Mouse (Mus musculus) lung, postnatal 36 days (tissue): ENCODE measurements around the gene Cmas.

Source experiments
- DNase-seq: peaks from one replicate; pipeline ENCODE4 v3.0.0; 2022; ENCODE audit warnings: mixed read lengths

Cmas gene

DNA sequence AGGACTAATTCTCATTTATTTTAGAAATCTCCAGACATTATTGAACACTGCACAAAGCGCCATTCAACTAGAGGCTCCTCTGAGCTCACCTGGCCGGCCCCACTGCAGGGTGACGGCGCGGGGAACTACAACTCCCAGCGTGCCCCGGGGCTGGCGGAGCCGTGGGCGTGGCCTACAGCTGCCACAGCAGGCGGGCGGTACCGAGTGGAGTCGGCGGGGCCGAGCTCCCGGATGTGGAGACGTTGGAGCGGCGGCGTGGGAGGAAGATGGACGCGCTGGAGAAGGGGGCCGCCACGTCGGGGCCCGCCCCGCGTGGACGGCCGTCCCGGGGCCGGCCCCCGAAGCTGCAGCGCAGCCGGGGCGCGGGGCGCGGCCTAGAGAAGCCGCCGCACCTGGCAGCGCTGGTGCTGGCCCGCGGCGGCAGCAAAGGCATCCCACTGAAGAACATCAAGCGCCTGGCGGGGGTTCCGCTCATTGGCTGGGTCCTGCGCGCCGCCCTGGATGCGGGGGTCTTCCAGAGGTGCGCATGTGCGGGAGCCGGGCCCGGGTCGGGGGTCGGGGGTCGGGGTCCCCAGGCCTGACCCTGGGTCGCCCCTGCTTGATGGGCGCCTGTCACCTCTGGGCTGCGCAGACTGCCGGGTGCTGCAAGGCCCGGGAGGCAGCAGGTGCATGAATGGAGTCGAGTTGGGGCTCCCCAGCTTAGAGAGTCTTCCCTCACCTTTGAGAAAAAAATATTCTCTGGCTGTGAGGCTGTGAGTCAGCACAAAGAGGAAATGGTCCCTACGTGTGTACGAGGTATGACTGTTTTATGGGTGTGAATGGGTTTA lies at the start of gene Cmas:
Cmas (plus strand) TSS at position 180 of the 827 bp plus-strand sequence.
- peak; percentile 94 for DNase-seq

GRCm38 (mm10) chr6:142706688-142707087 lies 49.8 kb upstream of the Cmas start:
- no peak for DNase-seq

GRCm38 (mm10) chr6:142708369-142708768 lies 48.1 kb upstream of the Cmas start:
- no peak for DNase-seq

DNA sequence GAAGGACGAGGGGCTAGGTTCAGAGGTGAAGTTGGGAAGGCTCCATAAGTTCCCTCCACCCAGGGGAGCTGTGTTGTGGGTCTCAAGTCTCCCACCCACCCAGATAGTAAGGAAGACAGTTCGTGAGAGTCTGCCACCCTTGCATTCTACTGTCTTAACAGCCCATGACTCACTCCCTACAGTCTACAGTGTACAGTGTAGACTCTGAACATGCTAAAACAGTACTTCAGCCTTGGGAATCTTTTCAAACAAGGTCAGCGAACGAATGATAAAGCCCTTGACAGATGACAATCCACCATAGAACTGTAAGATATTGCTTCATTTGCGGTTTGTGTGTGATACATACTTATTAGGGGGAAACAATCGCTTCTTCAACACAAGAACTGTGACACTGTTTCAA lies 45.8 kb upstream of the Cmas start:
- DNase-seq: no peak

DNA sequence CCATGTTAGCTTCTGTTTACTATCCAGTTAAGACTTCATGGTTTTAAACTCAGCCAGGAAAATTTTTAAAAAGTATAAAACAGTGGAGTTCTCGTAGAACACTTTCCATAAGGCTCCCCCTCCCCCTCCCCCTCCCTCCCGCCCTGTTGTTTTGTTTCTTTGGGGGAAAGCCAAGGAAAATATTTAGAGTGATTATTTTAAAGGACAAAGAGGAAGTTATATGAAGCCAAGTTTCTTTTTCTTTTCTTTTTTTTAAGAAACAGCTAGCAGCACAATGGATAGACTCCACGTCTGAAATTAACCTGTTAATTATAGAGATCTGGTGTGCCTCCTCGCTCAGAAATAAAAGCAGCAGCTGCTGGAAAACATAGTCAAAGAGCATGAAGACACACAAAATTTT lies 45.4 kb upstream of the Cmas start:
- no peak for DNase-seq

- peak; percentile 49 for DNase-seq
Measured at GRCm38 (mm10) chr6:142715026-142715425, 41.5 kb upstream of the Cmas start.

DNA sequence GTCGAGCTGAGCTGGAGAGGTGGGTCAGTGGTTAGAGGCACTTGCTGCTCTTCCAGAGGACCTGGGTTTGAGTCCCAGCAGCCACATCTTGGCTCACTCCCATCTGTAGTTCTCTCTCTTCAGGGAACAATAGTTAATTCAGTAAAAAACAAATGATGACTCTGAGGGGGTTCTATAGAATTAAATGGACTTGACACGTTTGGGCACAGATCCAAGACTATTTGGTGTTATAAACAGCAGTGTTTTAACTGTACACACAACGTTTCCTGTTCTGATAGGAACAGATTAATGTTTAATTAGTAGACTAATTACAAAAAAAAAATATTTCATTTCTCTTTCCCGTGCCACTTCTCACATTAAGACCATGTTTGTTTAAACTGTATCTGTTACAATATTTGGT lies 39.3 kb upstream of the Cmas start:
- no peak for DNase-seq

- DNase-seq: no peak
Measured at GRCm38 (mm10) chr6:142718167-142718566, 38.3 kb upstream of the Cmas start.

DNA sequence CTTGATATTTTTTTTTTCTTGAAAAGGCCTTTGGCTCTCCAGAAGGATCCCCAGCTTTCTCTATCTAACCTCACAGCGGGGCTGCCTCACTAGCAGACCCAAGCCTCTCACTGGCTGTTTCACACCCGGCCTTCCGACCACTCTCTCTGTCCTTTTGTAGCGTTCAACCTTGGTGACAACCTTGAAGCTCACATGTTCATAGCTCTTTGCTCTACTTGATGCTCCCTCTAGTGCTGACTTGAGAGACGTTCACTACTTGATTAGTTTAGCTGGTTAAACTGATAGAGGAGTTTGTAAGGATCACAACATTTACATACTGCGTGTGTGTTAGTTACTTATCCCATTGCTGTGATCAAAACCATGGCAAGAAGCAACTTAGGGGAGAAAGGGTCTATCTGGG lies 35.8 kb upstream of the Cmas start:
- no peak for DNase-seq

GRCm38 (mm10) chr6:142721731-142722130 lies 34.8 kb upstream of the Cmas start:
- no peak for DNase-seq

DNA sequence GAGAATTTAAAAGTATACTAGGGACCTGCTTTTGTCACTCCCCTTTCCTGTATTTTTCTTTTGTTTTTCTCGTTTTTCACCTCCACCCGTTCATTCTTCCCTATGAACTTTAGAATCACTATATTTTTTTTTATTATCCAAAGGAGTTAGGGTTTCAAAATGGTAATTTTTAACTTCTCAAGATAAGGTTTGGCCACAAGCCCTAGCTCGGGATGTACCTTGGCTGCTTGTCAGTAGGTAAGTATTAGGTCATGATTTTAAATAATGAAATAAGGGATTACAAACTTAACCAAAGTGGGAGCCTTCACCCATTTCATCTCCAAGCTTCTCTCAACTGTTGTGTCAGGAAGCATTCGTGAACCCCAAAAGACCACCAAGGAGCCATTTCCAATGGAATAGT lies 30.5 kb upstream of the Cmas start:
- DNase-seq: no peak

- DNase-seq: no peak
Measured at GRCm38 (mm10) chr6:142732567-142733290, 23.8 kb upstream of the Cmas start.

GRCm38 (mm10) chr6:142735302-142736005 lies 21.0 kb upstream of the Cmas start:
- peak; percentile 50 for DNase-seq

DNA sequence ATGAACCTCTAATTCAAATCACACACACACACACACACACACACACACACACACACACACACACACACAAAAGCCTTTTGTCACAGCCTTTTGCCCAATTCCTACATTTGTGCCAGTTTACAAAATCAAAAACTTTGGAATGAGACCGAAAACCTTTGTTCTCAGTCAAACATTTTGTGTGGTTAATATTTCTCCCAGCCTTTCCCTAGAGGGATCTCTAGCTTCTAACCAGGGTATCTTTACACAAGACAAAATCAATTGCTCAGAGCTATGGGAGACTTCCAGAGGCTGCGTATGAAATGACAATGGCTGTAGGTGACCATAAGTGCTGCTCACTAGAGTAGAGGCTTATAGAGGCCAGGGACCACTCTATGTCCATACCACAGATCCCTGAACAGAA lies 18.3 kb upstream of the Cmas start:
- no peak for DNase-seq

DNA sequence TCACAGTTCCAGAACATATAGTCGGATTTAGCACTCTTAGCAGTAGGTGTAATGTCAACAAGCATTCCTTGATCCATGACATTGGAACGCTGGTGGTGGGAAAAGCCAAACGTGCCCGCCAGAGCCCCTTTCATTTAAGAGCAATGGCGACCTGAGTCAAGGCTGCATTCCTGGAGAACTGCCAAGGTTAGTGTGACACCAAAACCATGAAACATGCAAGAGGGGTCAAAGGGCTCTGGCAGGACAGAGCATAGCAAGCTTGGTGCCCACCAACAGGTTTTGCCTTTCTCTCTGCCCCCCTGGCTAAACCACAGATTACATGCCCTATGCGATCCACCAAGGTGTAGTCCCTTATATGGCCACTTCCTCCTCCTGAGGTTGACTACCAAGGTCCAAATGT lies 17.8 kb upstream of the Cmas start:
- DNase-seq: no peak

- DNase-seq: no peak
Measured at GRCm38 (mm10) chr6:142741763-142742162, 14.7 kb upstream of the Cmas start.

DNA sequence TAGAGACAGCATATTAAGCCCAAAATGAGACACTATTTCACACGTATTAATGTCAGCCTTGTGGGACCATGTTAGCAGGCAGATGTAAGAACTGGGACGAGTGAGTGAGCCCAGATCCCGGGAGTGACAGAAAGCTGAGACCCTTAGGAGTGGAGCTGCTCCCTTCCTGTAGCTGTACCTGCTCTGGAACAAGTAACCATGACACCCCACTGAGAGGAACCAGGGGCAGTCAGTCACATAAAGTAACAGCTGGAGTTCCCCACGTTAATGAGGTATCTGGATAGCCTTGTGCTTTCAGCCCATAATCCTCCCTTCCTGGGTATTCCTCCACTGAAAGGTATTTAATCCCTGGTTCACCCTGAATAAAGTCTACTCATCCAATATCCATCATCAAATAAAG lies 13.3 kb upstream of the Cmas start:
- no peak for DNase-seq

GRCm38 (mm10) chr6:142745484-142745883 lies 11.0 kb upstream of the Cmas start:
- DNase-seq: no peak

- peak; percentile 25 for DNase-seq
Measured at GRCm38 (mm10) chr6:142746765-142747164, 9.7 kb upstream of the Cmas start.

- DNase-seq: no peak
Measured at GRCm38 (mm10) chr6:142747165-142747564, 9.3 kb upstream of the Cmas start.

DNA sequence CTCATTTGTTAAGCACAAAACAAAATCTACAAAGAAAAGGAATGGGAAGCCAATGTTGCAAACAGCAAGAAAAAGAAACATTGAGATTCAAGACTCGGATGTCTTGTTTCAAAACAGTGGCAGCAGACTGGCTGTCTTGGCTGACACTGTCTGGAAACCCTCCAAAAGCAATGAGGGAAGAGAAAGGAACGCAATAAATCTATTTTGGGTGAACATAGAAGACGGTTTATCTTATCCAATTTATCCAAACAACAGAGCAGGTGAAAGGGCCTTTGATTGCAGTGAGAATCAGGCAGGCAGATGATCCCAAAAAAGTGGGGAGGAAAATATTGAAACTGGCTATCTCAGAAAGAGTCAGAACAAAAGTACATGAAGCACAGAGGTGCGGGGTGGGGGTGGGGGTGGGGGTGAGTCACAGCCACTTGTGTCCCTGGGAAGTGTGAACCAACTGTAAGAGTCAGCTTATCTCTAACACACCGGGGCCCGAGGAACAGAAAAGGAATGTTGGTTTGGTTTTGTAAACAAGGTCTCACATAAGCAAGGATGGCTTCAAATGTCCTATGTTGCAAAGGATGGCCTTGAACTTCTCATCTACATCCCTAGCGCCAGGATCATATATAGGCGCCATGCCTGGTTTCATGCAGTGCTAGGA lies 8.3 kb upstream of the Cmas start:
- peak; percentile 31 for DNase-seq

DNA sequence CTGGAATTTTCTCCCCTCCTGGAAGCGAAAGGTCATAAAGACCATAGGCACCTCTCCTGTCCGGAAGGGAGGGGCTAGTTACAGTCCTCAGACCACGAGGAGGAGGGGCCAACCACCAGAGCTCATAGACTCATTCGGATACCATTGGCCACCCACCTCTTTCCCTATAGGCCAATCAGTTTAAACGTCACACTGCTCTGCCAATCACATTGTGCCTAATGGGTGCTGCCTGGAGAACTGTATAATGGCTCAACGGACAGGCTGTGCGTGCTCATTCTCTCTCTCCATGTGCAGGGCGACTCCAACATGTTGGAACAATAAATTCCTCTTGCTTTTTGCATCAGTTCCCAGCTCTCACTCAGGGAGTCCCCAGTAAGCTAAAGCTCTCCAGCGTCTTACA lies 5.1 kb upstream of the Cmas start:
- no peak for DNase-seq
